Mouse (Mus musculus): ENCODE measurements around the gene Ms4a15.

DNA sequence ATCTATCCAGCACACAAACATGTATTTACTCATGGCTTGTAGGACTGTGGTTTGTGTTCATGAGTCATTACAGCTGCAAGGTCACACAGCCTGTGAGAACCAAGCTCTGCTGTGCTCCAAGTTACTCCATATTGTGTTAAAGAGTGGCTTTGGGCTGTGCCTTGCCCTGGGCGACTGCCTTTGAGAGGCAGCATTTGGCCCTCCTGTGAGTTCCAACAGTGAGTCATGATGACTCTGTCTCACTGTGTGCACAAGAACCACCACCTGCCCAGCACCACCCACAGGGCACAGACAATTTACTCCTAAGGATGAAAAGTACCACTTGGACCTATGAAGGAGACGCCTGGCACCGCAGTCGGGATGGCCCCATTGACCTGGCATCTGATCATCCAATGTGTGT, 7.2 kb downstream of the Ms4a15 start:
- TF ChIP-seq CTCF (IDR thresholded peaks at IDR 0.05; ENCODE audit: borderline replicate concordance, insufficient read depth, low read length): no peak
- no peak for TF ChIP-seq POLR2A (IDR thresholded peaks at IDR 0.05; ENCODE audit: low read depth, low read length)

Data from embryonic fibroblast, embryonic 13.5 days (primary cell).